Mouse (Mus musculus): ENCODE data around the gene Hist2h3c2.
"Not testable (repeated sequence)": the region's sequence is repeated elsewhere in the genome, so short reads cannot be mapped to it uniquely, and the experiment has no call there.

Gene Hist2h3c2

GRCm38 (mm10) chr3:96236834-96237334, 2.0 kb downstream of the Hist2h3c2 start:
- in situ Hi-C loops (cut with MboI) = no loop called here

- in situ Hi-C loops (cut with MboI) = no loop called here
Observed at GRCm38 (mm10) chr3:96235836-96236235, 3.1 kb downstream of the Hist2h3c2 start.

- in situ Hi-C loops (cut with MboI) = no loop called here
Observed at GRCm38 (mm10) chr3:96234914-96235313, 4.0 kb downstream of the Hist2h3c2 start.

GRCm38 (mm10) chr3:96231758-96232120, 7.2 kb downstream of the Hist2h3c2 start:
- in situ Hi-C loops (cut with MboI) = no loop called here

- in situ Hi-C loops (cut with MboI) = no loop called here
Observed at GRCm38 (mm10) chr3:96230910-96231757, 7.8 kb downstream of the Hist2h3c2 start.

GRCm38 (mm10) chr3:96230404-96230803, 8.5 kb downstream of the Hist2h3c2 start:
- in situ Hi-C loops (cut with MboI) = no loop called here

GRCm38 (mm10) chr3:96228828-96229227, 10.1 kb downstream of the Hist2h3c2 start:
- in situ Hi-C loops (cut with MboI) = no loop called here

GRCm38 (mm10) chr3:96226695-96227648, 12.0 kb downstream of the Hist2h3c2 start:
- in situ Hi-C loops (cut with MboI) = no loop called here

GRCm38 (mm10) chr3:96225421-96225820, 13.5 kb downstream of the Hist2h3c2 start:
- in situ Hi-C loops (cut with MboI) = no loop called here

GRCm38 (mm10) chr3:96222774-96223173, 16.2 kb downstream of the Hist2h3c2 start:
- in situ Hi-C loops (cut with MboI) = loop anchor here (5.0 kb wide), 1 partner anchor 45 kb away; the partner anchor contains the start of genes Hist2h2bb and Hist2h3b

- in situ Hi-C loops (cut with MboI) = loop anchor here (5.0 kb wide), 1 partner anchor 46 kb away; the partner anchor contains the start of genes Hist2h2bb and Hist2h3b
Observed at GRCm38 (mm10) chr3:96221640-96222038, 17.3 kb downstream of the Hist2h3c2 start.

GRCm38 (mm10) chr3:96220765-96221639, 17.9 kb downstream of the Hist2h3c2 start, which contains the start of the genes Hist2h2ac and Hist2h2be:
Hist2h2ac (minus strand) TSS chr3:96220880.
Hist2h2be (plus strand) TSS chr3:96221119.
- in situ Hi-C loops (cut with MboI) = loop anchor here (5.0 kb wide), 1 partner anchor 46 kb away; the partner anchor contains the start of genes Hist2h2bb and Hist2h3b

- in situ Hi-C loops (cut with MboI) = loop anchor here (5.0 kb wide), 1 partner anchor 47 kb away; the partner anchor contains the start of genes Hist2h2bb and Hist2h3b
Observed at GRCm38 (mm10) chr3:96220131-96220764, 18.7 kb downstream of the Hist2h3c2 start.

- in situ Hi-C loops (cut with MboI) = loop anchor here (5.0 kb wide), 1 partner anchor 48 kb away; the partner anchor contains the start of genes Hist2h2bb and Hist2h3b
Observed at GRCm38 (mm10) chr3:96219661-96220130, 19.2 kb downstream of the Hist2h3c2 start, which contains the start of the genes Bola1 and Hist2h2ab. Bola1 (minus strand) TSS chr3:96219709. Hist2h2ab (plus strand) TSS chr3:96219865.

- in situ Hi-C loops (cut with MboI) = no loop called here
Observed at GRCm38 (mm10) chr3:96219191-96219641, 19.7 kb downstream of the Hist2h3c2 start.

GRCm38 (mm10) chr3:96209242-96209641, 29.7 kb downstream of the Hist2h3c2 start:
- in situ Hi-C loops (cut with MboI) = no loop called here

GRCm38 (mm10) chr3:96207819-96208218, 31.1 kb downstream of the Hist2h3c2 start:
- in situ Hi-C loops (cut with MboI) = no loop called here

- in situ Hi-C loops (cut with MboI) = no loop called here
Observed at GRCm38 (mm10) chr3:96199731-96200130, 39.2 kb downstream of the Hist2h3c2 start.

- in situ Hi-C loops (cut with MboI) = not testable (repeated sequence)
Observed at GRCm38 (mm10) chr3:96198601-96199251, 40.2 kb downstream of the Hist2h3c2 start.

Measured in mature B cell (primary cell).